Mouse (Mus musculus) heart, adult 10 weeks (tissue): Measurements from ENCODE around the gene Vmn1r233. TPM values are rescaled to one million over a fixed set of nuclear protein-coding genes. Genes with fewer than 3 reads are reported as not detected.

Source experiments
- polyA plus RNA-seq: library from polyadenylated mRNA; stranded (reverse); fragments of 350-450 nt; fragmentation: Illumina TruSeq; extraction: RNeasy Lipid Tissue Mini Kit (QIAGEN cat#74804); gene quantifications from one replicate; pipeline ENCODE4 v1.2.3, GENCODE M21; 2014; ENCODE audit warnings: low read depth, low replicate concordance

The Vmn1r233 gene
- polyA plus RNA-seq: not detected

GRCm38 (mm10) chr17:20996364-20996763 is at the start of gene Vmn1r233:
Gene Vmn1r233 (minus strand): TSS chr17:20996464.

DNA sequence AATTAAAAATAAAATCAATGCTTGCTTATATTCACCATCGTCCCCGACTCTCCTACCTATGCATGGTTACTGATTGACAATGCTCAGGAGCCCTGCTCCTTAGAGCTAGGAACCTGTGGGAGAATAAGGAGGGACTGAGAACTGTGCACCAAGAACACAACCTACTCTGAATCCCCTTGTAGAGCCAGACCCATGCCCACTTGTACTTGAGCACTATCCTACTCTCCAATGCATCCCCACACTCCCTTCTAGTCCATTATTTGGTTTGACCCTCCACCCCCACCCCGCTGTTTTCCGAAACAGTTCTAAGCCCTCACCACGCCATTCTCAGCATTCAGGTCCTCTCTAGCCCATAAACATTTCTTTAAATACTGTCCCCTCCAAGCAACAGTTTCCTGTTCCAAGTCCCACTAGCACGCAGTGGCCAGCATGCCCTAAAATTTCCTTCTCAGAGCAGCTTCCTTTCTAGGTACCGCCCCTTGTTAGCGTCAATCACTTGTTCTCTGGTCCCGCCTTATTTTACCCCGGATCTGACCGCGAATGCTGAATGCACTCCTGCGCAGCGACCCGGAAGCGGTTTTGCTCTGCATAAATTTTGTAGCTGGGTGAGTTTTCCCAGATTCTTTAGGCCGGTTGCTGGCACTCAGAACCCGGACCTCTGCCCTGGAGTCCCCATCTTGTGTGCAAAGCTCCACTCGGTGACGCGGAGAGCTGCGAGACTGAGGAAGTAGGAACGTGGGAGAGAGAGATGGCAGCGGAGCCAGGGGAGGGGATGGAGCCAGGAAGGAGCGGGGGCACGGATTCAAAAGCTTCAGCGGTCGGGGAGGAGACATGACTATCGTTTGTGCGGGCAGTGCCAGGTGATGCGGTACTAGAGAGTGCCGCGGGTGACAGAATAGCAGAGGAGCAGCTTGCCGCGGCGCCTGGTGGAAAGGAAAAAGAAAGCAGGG is 12.4 kb upstream of the Vmn1r233 start, which contains the start of gene Zfp160:
Zfp160 (plus strand) TSS at position 522 of the 950 bp plus-strand sequence.

GRCm38 (mm10) chr17:20944985-20945891 is 51.0 kb downstream of the Vmn1r233 start, which contains the start of gene Ppp2r1a:
Gene Ppp2r1a (plus strand): TSS chr17:20945311.

Other genes with a start within 250 kb of the Vmn1r233 start
- not detected for gene Vmn1r228, start 210.3 kb downstream of the Vmn1r233 start, polyA plus RNA-seq
- gene Vmn1r229, start 184.9 kb downstream of the Vmn1r233 start, polyA plus RNA-seq: not detected
- not detected for gene Vmn1r230, start 156.0 kb downstream of the Vmn1r233 start, polyA plus RNA-seq
- not detected for gene Vmn1r231, start 91.4 kb downstream of the Vmn1r233 start, polyA plus RNA-seq
- not detected for gene Vmn1r232, start 76.8 kb downstream of the Vmn1r233 start, polyA plus RNA-seq
- gene Ppp2r1a, start 51.2 kb downstream of the Vmn1r233 start, polyA plus RNA-seq: 184 TPM
- gene Zfp160, start 12.4 kb upstream of the Vmn1r233 start, polyA plus RNA-seq: 12.5 TPM
- not detected for gene Vmn1r234, start 229.6 kb upstream of the Vmn1r233 start, polyA plus RNA-seq